Mouse (Mus musculus): Measurements from ENCODE around the gene Rapgef2.

GRCm38 (mm10) chr3:79210243-79210642 lies 76.1 kb downstream of the Rapgef2 start:
- TF ChIP-seq CTCF (IDR thresholded peaks at IDR 0.05; ENCODE audit: low read depth, low read length), result no peak
- TF ChIP-seq POLR2A (IDR thresholded peaks at IDR 0.05; ENCODE audit: insufficient read depth, low read length), result no peak
- TF ChIP-seq EP300 (IDR thresholded peaks at IDR 0.05; ENCODE audit: insufficient read depth, low read depth, low read length), result no peak

All from ES-Bruce4 (cell line).